Mouse (Mus musculus) v-Abl transformed pro-B cells (cell line): ENCODE data around the gene Zfp948.

Experiments used
- in situ Hi-C, 2 experiments: fragments of 400-800 bp; cut with MboI; formaldehyde crosslinking; loops; one replicate each; pipeline ENCODE4 v1.15.1; 2025; ENCODE audit not compliant: unreplicated experiment in 2 of 2

Gene Zfp948

DNA sequence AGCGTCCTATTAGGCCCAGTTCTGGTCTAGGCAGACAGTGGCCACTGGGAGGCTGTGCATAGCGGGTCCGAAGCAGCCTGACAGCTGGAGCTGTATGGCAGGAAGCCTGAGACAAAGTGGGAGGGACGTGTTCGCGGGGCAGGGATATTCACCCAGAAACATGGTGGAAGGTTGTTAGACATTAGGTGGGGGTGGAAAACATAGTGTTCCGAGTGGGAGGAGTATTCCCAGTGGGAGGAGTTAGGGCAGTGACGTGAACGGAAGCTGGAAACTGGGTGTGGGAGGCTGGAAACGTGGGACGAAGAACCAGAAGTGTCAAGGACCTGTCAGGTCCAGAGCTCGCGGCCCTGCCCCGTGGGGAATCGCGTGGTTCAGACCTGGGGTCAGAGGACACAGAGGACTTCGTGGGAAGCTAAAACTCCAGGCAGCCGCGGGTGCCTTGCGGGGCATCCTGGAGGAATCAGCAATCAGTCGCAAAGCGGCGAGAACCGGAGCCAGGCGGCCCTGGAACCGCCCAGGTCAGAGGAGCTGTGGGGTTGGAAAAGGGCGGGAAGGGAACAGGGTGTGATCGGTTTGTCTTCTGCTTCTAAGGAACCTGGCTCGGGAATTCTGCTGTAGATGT, at the start of gene Zfp948:
Gene Zfp948, plus strand, starts transcription at position 281 of the 622 bp plus-strand sequence.
- in situ Hi-C loops: no loop called here

DNA sequence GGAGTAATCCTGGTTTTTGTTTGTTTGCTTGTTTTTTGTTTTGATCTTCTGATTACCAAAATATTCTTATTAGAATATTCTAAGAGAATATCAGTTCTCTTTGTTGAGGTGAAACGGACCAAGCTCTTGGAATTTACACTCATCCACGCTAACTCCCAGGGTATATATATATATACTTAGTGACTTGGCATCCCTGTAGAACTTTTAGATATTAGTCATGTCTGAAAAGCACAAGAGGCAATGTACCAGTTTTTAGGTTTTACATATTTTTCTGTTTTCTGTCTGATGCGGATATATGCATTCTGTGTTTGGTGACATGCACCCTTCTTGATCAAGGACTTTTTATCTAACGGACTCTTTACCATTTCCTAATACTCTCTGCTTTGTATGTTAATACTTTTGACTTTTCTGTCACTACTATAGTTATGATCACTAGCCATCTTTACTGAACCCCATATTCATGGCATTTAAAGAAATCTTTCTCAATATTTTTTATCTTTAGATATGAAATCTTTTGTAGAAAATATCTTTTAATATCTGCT, 49.6 kb upstream of the Zfp948 start:
- in situ Hi-C loops: loop anchor here (5.0 to 10.0 kb wide), 4 partner anchors 62 to 570 kb away; partner anchors contain the start of genes Ppp2r1a (in 1 of the 2) and Zfp51 (in 1 of the 2)

DNA sequence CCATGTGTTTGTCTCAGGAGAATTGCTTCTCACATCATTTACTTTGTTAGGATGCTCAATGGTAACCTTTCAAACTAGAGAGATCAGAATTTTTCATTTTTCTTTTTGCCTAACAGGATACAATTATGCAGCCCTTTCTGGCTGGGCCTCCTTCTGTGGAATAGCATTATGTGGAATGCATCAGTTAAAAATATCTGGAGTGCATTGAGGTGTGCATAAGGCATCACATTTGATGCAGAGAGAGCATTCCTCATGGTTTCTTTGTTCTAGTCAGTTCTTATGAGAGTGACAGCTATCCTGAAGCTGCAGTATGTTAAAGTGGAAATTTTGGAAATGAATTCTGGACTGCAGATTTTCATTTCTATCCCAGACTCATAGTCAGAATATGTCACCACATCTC, 40.5 kb upstream of the Zfp948 start:
- in situ Hi-C loops: loop anchor here (25.0 kb wide), 1 partner anchor 514 kb away; the partner anchor contains the start of gene Zfp160 (in 2 of the 2)

DNA sequence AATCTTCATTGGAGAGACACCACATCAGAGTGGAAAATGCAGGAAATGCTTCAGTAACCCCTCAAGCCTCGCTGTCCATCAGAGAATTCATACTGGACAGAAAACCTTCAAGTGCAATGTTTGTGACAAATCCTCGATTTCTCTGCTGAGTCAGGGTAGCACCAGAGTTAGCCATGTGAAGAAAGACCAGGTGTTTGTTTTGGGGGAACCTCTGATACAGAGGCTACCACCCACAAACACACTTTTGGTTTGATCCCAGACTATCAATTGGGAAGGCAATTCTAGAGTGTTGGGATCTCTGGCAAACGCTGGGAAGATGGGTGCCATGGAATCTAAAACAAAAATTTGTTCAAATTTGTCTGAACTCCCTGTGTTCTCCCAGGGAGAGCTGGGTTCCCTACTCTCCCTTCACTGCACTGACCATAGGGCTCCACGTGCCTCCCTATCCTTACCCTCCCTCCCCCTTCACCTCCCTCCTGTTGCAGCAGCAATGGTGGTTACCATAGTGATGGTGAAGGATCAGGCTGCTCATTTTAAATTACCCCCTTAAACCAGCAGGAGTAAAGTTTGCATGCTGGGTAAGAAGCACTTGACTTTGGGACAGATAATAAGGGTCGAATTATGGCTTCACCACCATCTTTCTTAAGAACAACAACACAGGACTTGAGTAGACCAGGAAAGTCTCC, 36.0 kb upstream of the Zfp948 start:
- in situ Hi-C loops: loop anchor here (10.0 to 25.0 kb wide), 4 partner anchors 124 to 518 kb away; partner anchors contain the start of genes Zfp160 (in 2 of the 2), Zfp229 (in 1 of the 2), Zfp942 (in 1 of the 2) and Zfp943 (in 1 of the 2)

DNA sequence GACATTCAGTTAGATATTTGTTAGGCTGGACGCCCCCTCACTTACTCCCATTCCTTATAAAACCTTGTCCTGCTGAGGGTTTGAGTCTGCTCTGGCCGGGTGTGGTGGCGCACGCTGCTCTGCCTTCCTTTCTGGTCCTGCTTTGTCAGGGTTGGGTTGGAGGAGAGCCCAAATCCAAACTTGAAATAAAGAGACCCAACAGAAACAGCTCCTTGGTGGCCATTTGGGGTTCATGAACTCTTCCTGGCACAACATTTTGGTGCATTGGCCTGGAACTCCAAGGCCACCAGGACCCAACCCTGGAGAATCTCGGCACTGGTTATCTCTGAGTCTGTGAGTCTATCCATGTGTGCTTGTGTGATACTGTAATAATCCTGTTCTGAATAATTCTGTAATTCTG, 35.2 kb upstream of the Zfp948 start:
- in situ Hi-C loops: loop anchor here (10.0 to 25.0 kb wide), 4 partner anchors 123 to 519 kb away; partner anchors contain the start of genes Zfp160 (in 2 of the 2), Zfp229 (in 1 of the 2), Zfp942 (in 1 of the 2) and Zfp943 (in 1 of the 2)

DNA sequence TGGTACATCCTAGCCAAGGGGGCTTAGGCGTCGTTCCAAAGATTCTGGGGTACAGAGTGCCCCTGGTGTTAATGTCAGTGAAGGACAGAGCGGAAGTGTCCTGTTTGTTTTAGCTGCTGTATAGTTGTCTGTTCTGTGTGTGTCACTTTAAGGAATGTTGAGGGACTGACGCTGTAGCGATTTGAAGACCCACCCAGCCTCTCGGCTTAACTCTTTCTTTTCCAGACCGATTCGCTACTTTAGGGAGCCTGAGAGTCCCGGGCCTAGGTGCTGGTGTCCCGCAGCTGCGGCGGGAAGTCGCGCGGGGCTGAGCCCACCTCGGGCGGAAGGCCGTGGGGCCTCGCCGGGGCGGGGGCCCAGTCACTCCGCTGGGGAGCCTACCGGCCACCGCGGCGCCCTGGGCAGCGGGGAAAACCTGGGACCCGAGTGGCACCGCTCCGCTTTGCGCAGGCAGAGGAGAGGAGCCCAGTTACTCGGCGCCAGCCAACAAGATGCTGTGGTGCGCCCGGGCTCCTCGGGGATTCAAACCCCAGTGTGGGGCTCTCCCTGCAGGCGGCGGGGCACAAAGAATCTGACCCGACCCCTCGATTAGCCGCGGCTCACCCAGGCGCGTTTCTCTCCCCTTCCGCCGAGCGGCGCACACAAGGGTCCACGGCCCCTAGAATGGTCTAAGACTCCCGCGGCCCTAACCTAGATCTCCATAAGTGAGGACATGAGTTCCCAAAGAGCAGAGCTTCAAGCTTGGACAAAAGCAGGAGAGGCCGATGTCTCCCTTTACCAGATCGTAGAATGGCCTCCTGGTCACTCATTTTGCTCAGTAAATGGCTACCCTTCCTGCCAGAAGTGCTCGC, 34.5 kb upstream of the Zfp948 start:
- in situ Hi-C loops: loop anchor here (10.0 to 25.0 kb wide), 4 partner anchors 122 to 520 kb away; partner anchors contain the start of genes Zfp160 (in 2 of the 2), Zfp229 (in 1 of the 2), Zfp942 (in 1 of the 2) and Zfp943 (in 1 of the 2)

DNA sequence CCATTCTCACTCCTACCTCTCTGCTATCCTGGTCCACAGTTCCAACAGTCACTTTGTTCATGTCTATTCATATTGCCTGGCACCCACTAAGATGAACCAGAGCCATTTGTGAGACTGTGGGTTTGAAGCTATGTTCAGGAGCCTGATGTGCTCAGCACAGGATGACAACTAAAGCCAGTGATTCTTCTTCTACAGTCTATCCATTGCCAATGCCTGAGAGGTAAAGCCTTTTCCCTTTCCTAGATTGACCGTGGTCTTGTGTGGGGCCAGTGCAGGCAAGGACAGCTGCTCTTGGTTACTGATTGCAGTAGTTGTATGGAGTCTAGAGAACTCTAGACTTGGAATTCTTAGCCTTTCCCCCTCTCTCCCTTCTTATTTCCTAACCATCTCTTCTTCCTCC, 32.8 kb upstream of the Zfp948 start:
- in situ Hi-C loops: loop anchor here (10.0 to 25.0 kb wide), 4 partner anchors 121 to 522 kb away; partner anchors contain the start of genes Zfp160 (in 2 of the 2), Zfp229 (in 1 of the 2), Zfp942 (in 1 of the 2) and Zfp943 (in 1 of the 2)

DNA sequence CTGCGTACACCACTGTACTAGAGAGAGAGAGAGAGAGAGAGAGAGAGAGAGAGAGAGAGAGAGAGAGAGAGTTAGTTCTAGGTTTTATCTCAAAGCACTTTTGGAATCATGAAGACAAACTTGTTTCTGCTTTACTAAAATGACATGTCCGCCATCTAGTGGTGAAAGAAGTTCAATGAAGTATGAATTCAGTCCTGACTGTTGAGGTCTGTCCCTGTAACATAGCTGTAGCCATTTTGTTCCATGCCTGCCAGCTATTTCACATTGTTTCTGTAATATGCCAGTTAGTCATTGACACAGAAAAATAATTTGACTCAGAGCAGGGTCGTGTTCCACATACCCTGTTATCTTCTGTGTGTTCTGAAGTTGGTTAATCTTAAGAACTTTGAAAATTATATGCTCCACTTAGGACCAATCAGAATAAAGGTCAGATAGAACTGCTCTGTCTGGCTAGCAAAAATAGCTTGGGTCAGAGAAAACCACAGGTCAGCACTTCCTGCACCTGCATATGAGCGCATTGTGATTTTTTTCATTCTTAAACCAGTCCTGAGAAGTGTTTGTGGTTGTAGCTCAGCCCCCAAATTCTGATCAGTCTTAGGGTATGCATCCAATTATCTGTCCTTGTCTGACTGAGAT, 32.2 kb upstream of the Zfp948 start:
- in situ Hi-C loops: loop anchor here (10.0 to 25.0 kb wide), 4 partner anchors 120 to 522 kb away; partner anchors contain the start of genes Zfp160 (in 2 of the 2), Zfp229 (in 1 of the 2), Zfp942 (in 1 of the 2) and Zfp943 (in 1 of the 2)

DNA sequence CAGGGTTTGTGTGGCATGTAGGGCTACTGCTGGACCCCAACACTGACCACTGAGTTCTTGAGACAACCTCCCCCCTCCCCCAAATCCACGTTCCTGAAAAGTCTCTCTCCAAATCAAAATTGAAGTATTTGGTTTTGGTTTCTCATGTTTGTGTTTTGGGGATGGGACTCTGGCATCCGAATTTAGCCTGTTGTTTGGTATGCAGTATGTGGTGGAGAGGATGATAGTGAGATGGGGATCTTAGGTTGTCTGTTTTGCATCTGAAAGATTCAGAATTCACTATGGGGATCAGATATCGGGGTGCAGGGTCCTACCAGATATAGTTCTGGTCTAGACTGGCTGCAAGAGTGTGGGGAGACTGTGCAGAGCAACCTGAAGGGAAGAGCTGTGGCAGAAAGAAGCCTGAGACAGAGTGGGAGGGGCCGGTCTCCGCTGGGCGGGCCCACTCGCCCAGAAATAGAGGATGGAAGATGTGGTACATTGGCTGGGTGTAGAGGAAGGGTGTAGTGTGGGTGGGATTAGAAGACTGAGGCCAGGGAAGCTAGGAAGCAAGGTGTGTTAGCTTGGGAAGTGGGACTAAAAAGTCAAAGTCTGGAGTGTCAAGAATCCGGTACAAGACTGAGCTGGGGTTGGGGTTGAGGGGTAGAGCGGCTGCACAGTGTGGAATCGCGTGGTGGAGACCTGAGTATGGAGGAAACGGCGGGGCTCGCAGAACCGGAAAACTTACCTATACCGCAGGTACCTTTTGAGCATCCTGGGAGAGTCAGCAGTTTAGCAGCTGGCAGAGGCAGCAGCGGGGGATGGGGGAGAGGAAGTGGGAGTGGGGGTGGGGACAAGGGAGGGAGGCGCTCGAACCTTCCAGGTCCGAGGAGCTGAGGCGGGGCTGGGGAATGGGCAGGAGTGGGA, 31.5 kb upstream of the Zfp948 start, which contains the start of gene Zfp52:
Gene Zfp52, plus strand, starts transcription at position 444 of the 906 bp plus-strand sequence.
- in situ Hi-C loops: loop anchor here (10.0 to 25.0 kb wide), 4 partner anchors 119 to 523 kb away; partner anchors contain the start of genes Zfp160 (in 2 of the 2), Zfp229 (in 1 of the 2), Zfp942 (in 1 of the 2) and Zfp943 (in 1 of the 2)

DNA sequence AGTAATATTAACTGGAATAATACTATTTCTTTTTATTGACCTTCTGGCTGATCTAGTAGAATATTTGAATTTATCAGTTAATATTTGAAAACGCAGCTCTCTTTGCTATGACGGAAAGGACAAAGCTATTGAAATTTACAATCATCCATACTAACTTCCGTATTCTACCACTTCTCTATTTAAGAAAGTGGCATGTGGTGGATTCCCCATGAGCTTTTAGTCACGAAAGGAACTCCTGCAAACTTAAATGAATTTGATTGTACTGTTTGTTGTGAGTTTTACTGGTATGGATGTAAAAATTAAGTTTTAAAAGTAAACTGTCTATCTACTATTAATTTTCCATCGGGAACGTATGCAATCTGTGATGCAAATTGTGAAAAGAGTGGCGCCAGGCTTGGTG, 30.7 kb upstream of the Zfp948 start:
- in situ Hi-C loops: loop anchor here (10.0 to 25.0 kb wide), 4 partner anchors 119 to 524 kb away; partner anchors contain the start of genes Zfp160 (in 2 of the 2), Zfp229 (in 1 of the 2), Zfp942 (in 1 of the 2) and Zfp943 (in 1 of the 2)

DNA sequence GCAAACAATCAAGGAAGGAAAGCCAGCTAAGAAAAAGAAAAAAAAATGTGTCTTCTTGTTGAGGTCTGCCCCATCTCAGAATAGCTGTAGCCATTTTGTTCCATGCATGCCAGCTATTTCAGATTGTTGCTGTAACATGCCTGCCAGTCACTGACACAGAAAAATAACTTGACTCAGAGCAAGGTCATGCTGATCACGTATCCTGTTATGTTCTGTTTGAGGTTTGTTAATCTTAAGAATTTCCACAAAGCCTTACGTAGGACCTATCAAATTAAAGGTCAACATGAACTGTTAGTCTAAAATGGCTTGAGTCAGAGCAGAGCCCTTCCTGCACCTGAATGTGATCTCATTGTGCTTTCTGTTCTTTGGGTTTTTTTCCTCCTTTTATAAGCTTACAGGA, 30.1 kb upstream of the Zfp948 start:
- in situ Hi-C loops: loop anchor here (10.0 to 25.0 kb wide), 4 partner anchors 118 to 524 kb away; partner anchors contain the start of genes Zfp160 (in 2 of the 2), Zfp229 (in 1 of the 2), Zfp942 (in 1 of the 2) and Zfp943 (in 1 of the 2)

DNA sequence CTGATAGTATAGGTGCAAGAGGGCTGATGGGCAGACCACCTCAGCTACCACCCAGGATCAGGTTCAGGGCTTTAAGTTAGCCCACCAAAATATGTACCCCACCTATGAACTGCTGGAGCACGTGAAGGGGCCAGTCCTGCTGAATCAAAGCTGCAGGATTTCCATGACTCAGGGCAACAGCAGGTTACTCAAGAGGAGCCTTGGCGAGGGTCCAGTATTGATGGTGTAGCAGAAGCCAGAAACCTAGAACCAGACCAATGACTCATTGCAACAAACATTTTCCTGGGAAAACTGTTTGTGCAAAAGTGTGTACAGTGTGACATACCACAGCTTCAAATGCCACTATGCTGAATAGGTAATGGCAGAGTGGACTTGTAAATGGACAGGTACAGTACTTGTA, 9.0 kb upstream of the Zfp948 start:
- in situ Hi-C loops: no loop called here

DNA sequence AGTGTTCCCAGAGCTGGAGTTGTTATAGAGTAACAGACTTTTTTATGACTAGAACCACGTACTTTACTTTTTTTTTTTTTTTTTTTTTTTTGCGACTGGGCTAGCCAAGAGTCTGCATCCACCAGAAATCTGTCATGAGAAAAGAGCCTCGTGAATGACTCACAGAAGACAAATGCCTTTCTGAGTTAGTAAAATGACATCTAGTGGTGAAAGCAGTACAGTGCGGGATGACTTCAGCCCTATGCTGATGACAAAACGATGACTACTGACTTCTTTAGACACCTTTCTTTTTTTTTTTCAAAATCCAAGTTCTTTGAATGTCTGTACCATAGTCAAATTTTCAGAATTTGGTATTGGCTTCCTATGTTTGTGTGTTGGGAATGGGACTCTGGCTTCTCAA, 588 bp upstream of the Zfp948 start:
- in situ Hi-C loops: no loop called here

DNA sequence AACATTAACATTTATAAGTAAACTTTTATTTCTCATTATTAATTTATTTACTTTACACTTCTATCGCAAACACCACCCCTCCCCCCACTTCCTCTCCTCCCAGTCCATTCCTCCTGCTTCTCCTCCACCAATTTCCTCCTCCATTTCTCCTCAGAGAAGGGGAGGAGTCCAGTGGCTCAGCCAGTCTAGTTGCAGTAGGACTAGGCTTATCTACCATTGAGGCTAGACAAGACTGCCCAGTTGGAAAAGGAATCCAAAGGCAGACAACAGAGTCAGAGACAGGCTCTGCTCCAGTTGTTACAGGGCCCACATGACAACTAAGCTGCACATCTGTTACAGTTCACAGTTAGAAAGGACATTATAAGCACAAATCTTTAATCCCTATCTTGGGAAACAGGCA, 888 bp downstream of the Zfp948 start:
- in situ Hi-C loops: no loop called here

DNA sequence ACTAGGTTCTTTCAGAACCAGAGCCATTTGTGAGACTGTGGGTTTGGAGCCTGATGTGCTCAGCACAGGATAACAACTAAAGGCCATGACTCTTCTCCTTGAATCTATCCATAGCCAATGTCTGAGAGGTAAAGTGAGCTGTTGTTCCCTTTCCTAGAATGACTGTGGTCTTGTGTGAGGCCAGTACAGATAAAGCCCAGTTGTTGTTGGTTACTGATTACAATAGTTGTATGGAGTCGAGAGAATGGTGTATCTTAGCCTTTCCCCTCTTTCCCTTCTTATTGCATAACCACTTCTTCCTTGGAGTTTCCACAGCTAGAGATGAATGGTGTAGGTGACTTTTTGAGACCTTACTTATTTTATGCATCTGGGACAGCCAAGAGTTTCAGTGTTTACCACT, 12.3 kb downstream of the Zfp948 start:
- in situ Hi-C loops: loop anchor here in 1 of 2 experiments (25.0 kb wide), 1 partner anchor 458 kb away; no protein-coding TSS in a partner anchor

DNA sequence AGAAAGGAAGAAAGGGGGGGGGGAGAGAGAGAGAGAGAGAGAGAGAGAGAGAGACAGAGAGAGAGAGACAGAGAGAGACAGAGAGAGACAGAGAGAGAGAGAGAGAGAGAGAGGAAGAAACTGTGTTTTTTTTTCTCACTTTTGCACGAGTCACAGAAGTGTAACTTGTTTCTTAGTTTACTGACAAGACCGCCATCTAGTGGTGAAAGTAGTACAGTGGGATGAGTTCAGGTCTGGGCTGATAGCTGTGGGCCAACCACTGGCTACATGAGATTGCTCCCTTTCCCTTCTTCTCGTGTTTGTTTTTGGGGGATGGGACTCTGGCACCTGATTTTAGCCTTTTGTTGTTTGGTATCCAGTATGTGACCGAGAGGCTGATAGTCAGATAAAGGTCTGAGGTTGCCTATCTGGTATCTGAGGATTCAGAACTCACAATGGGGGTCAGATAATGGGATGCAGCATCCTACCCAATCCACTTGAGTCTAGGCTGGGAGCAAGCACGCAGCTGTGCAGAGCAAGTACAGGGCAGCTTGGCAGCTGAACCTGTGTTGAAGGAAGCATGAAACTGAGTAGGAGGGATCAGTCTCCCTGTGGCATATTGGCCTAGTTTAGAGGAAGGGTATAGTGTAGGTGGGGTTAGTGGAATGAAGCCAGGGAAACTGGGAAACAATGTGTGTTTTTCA, 12.8 kb downstream of the Zfp948 start:
- in situ Hi-C loops: loop anchor here in 1 of 2 experiments (5.0 to 25.0 kb wide), 2 partner anchors 307 to 458 kb away; no protein-coding TSS in a partner anchor

DNA sequence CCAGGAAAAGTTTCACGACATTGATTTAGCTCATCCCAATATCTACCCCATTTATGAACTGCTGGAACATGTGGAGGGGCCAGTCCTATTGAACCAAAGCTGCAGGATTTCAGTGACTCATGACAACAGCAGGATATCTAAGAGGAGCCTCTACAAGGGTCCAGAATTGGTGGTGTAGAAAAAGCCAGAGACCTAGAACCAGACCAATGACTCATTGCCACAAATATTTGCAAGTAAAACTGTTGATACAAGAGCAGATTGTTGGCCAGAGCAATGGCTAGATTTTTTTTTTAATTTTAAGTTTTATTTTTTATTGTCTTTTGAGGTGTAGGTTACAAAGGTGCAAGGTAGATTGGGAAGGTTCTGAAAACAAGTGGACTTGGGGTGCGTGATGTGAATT, 18.7 kb downstream of the Zfp948 start:
- in situ Hi-C loops: loop anchor here in 1 of 2 experiments (25.0 kb wide), 1 partner anchor 452 kb away; no protein-coding TSS in a partner anchor
